Mouse (Mus musculus) embryonic facial prominence, embryonic 15.5 days (tissue): Measurements from ENCODE around the gene Zfp687. TPM values are rescaled to one million over a fixed set of nuclear protein-coding genes. Genes with fewer than 3 reads are reported as not detected.

Source experiments
- ATAC-seq: fragments of 200-750 bp; cut with Nextera tagmentation; 2 replicates; pipeline ENCODE4 v1.8.0; 2017; ENCODE audit warnings: low read depth, moderate TSS enrichment; ENCODE audit not compliant: insufficient number of reproducible peaks, low FRiP score, low TSS enrichment
- H3K27ac ChIP-seq: fragments of 300-500 bp; sonication (generic); replicated peaks from 2 replicates; pipeline ENCODE4 v1.5.1; 2015; ENCODE audit warnings: mild to moderate bottlenecking, inconsistent platforms
- H3K27me3 ChIP-seq: fragments of 300-500 bp; sonication (generic); 2 replicates; pipeline ENCODE4 v1.6.1; 2015; ENCODE audit warnings: inconsistent platforms
- H3K36me3 ChIP-seq: fragments of 300-500 bp; sonication (generic); 2 replicates; pipeline ENCODE4 v1.6.1; 2015; ENCODE audit warnings: mild to moderate bottlenecking, inconsistent platforms
- H3K4me1 ChIP-seq: fragments of 300-500 bp; sonication (generic); 2 replicates; pipeline ENCODE4 v1.6.1; 2015; ENCODE audit warnings: inconsistent platforms
- H3K4me2 ChIP-seq: fragments of 300-500 bp; sonication (generic); replicated peaks from 2 replicates; pipeline ENCODE4 v1.6.1; 2015; ENCODE audit warnings: mild to moderate bottlenecking, inconsistent platforms
- H3K4me3 ChIP-seq: fragments of 300-500 bp; sonication (generic); replicated peaks from 2 replicates; pipeline ENCODE4 v1.5.1; 2015; ENCODE audit warnings: mild to moderate bottlenecking, inconsistent platforms
- H3K9ac ChIP-seq: fragments of 300-500 bp; sonication (generic); 2 replicates; pipeline ENCODE4 v1.6.1; 2015; ENCODE audit warnings: inconsistent platforms
- H3K9me3 ChIP-seq: fragments of 300-500 bp; sonication (generic); replicated peaks from 2 replicates; pipeline ENCODE4 v1.6.1; 2016; ENCODE audit warnings: inconsistent platforms
- WGBS: fragments of 180-500 bp; shearing (Covaris S2); methylation state at CpG from one replicate; pipeline ENCODE4 v1.1.7; 2015; 5-methylcytosine and 5-hydroxymethylcytosine counted together
- polyA plus RNA-seq: library from polyadenylated mRNA; unstranded; fragments of >200 nt; fragmentation: Nextera tagmentation; extraction: Ambion mirVana; gene quantifications from 2 replicates; pipeline ENCODE4 v1.2.1, GENCODE M21; 2015

The Zfp687 gene
- polyA plus RNA-seq, 1 experiment from 2014 or later = 25.2 TPM

- Histone ChIP-seq H3K36me3 (peaks cover 44% of the 10 kb centered on the region), H3K4me1 (peaks cover 37% of the 10 kb centered on the region), H3K4me2 (peak overlapping the region; percentile 21; the same call in 1 of the 2 replicates), H3K4me3 (no peak overlapping the region), H3K27me3 (no peaks in the 10 kb centered on the region), H3K27ac (peak overlapping the region; percentile 77), H3K9ac (no peak overlapping the region), H3K9me3 (no peaks in the 10 kb centered on the region)
- 11% methylated on average over 9 of the region's 9 CpGs for WGBS
- ATAC-seq = peak; percentile 81; the same call in 1 of the 2 replicates
These were observed 26.0 kb downstream of the Zfp687 start for GRCm38 (mm10) chr3:94989159-94989761.

- Histone ChIP-seq H3K9me3 (no peaks in the 10 kb centered on the region), H3K27ac (no peak overlapping the region), H3K9ac (no peak overlapping the region), H3K4me3 (no peak overlapping the region), H3K4me1 (peaks cover 37% of the 10 kb centered on the region), H3K4me2 (no peak overlapping the region), H3K27me3 (no peaks in the 10 kb centered on the region), H3K36me3 (peaks cover 38% of the 10 kb centered on the region)
- ATAC-seq = no peak
These were observed 27.7 kb downstream of the Zfp687 start for GRCm38 (mm10) chr3:94987578-94987977.

GRCm38 (mm10) chr3:94985513-94985912 lies 29.7 kb downstream of the Zfp687 start:
- no peak for ATAC-seq

GRCm38 (mm10) chr3:94984312-94984711 lies 30.9 kb downstream of the Zfp687 start:
- H3K36me3 ChIP-seq = peaks cover 41% of the 10 kb centered on the region
- H3K4me3 ChIP-seq = no peak overlapping the region
- no peak for ATAC-seq
- no peak overlapping the region for H3K27ac ChIP-seq
- H3K27me3 ChIP-seq = no peaks in the 10 kb centered on the region
- no peak overlapping the region for H3K9ac ChIP-seq
- H3K4me1 ChIP-seq = peaks cover 23% of the 10 kb centered on the region
- no peak overlapping the region for H3K4me2 ChIP-seq
- 89% methylated on average over 11 of the region's 11 CpGs for WGBS
- no peaks in the 10 kb centered on the region for H3K9me3 ChIP-seq

More at GRCm38 (mm10) chr3:94985513-94985912, 29.7 kb downstream of the Zfp687 start:
- 96% methylated on average over 2 of the region's 2 CpGs for WGBS
- no peak overlapping the region for H3K4me2 ChIP-seq
- H3K4me3 ChIP-seq = no peak overlapping the region
- H3K36me3 ChIP-seq = peaks cover 45% of the 10 kb centered on the region
- no peaks in the 10 kb centered on the region for H3K27me3 ChIP-seq
- no peak overlapping the region for H3K9ac ChIP-seq
- peaks cover 35% of the 10 kb centered on the region for H3K4me1 ChIP-seq
- no peaks in the 10 kb centered on the region for H3K9me3 ChIP-seq
- H3K27ac ChIP-seq = no peak overlapping the region

GRCm38 (mm10) chr3:94974528-94975422 lies 40.5 kb downstream of the Zfp687 start, which contains the start of gene Pi4kb:
Pi4kb (plus strand) TSS chr3:94974731.
- H3K9ac ChIP-seq = peak within 1 kb of the TSS; percentile 88

GRCm38 (mm10) chr3:94974026-94974527 lies 41.2 kb downstream of the Zfp687 start:
- peaks cover 12% of the 10 kb centered on the region for H3K36me3 ChIP-seq
- H3K27ac ChIP-seq = peak overlapping the region; percentile 94; the same call in 1 of the 2 replicates
- no peaks in the 10 kb centered on the region for H3K27me3 ChIP-seq
- ATAC-seq = peak; percentile 5; the same call in 1 of the 2 replicates
- peaks cover 16% of the 10 kb centered on the region for H3K4me1 ChIP-seq
- peak overlapping the region; percentile 35 for H3K9ac ChIP-seq
- H3K9me3 ChIP-seq = no peaks in the 10 kb centered on the region
- H3K4me2 ChIP-seq = peak overlapping the region; percentile 73
- 19% methylated on average over 9 of the region's 9 CpGs for WGBS
- peak overlapping the region; percentile 98 for H3K4me3 ChIP-seq

More at GRCm38 (mm10) chr3:94974528-94975422, 40.5 kb downstream of the Zfp687 start, which contains the start of gene Pi4kb:
- H3K4me3 ChIP-seq = peak within 1 kb of the TSS; percentile 98
- H3K4me1 ChIP-seq = peaks cover 16% of the 10 kb centered on the region
- H3K36me3 ChIP-seq = peaks cover 12% of the 10 kb centered on the region
- no peaks in the 10 kb centered on the region for H3K27me3 ChIP-seq
- under 1% methylated on average over 57 of the region's 57 CpGs for WGBS
- H3K9me3 ChIP-seq = no peaks in the 10 kb centered on the region
- H3K27ac ChIP-seq = peak within 1 kb of the TSS; percentile 94
- peak; percentile 94 for ATAC-seq
- peak within 1 kb of the TSS; percentile 73 for H3K4me2 ChIP-seq

- no peak overlapping the region for H3K9ac ChIP-seq
- no peaks in the 10 kb centered on the region for H3K9me3 ChIP-seq
- H3K27ac ChIP-seq = no peak overlapping the region
- H3K4me1 ChIP-seq = peaks cover 16% of the 10 kb centered on the region
- H3K27me3 ChIP-seq = no peaks in the 10 kb centered on the region
- peak overlapping the region; percentile 98; the same call in 1 of the 2 replicates for H3K4me3 ChIP-seq
- peaks cover 12% of the 10 kb centered on the region for H3K36me3 ChIP-seq
- ATAC-seq = no peak
- peak overlapping the region; percentile 73; the same call in 1 of the 2 replicates for H3K4me2 ChIP-seq
- whole genome bisulfite sequencing = 88% methylated on average over 5 of the region's 5 CpGs
These were observed 41.6 kb downstream of the Zfp687 start for GRCm38 (mm10) chr3:94973620-94974019.

- no peaks in the 10 kb centered on the region for H3K27me3 ChIP-seq
- H3K9ac ChIP-seq = no peak overlapping the region
- no peak overlapping the region for H3K27ac ChIP-seq
- H3K4me3 ChIP-seq = no peak overlapping the region
- H3K4me1 ChIP-seq = peaks cover 16% of the 10 kb centered on the region
- no peak for ATAC-seq
- H3K36me3 ChIP-seq = peaks cover 7% of the 10 kb centered on the region
- no peak overlapping the region for H3K4me2 ChIP-seq
- WGBS = 93% methylated on average over 3 of the region's 3 CpGs
- H3K9me3 ChIP-seq = no peaks in the 10 kb centered on the region
These were observed 42.7 kb downstream of the Zfp687 start for GRCm38 (mm10) chr3:94972552-94972951.

GRCm38 (mm10) chr3:94965878-94966277 lies 49.4 kb downstream of the Zfp687 start:
- H3K9me3 ChIP-seq = no peaks in the 10 kb centered on the region
- H3K4me1 ChIP-seq = no peaks in the 10 kb centered on the region
- no peak for ATAC-seq
- no peak overlapping the region for H3K4me2 ChIP-seq
- no peak overlapping the region for H3K27ac ChIP-seq
- no peaks in the 10 kb centered on the region for H3K36me3 ChIP-seq
- no peak overlapping the region for H3K9ac ChIP-seq
- 81% methylated on average over 1 of the region's 1 CpGs for WGBS
- no peaks in the 10 kb centered on the region for H3K27me3 ChIP-seq
- no peak overlapping the region for H3K4me3 ChIP-seq

GRCm38 (mm10) chr3:94964989-94965388 lies 50.3 kb downstream of the Zfp687 start:
- Histone ChIP-seq H3K4me2 (no peak overlapping the region), H3K4me1 (no peaks in the 10 kb centered on the region), H3K27ac (no peak overlapping the region), H3K9ac (no peak overlapping the region), H3K9me3 (no peaks in the 10 kb centered on the region), H3K27me3 (no peaks in the 10 kb centered on the region), H3K4me3 (no peak overlapping the region), H3K36me3 (no peaks in the 10 kb centered on the region)
- WGBS = 89% methylated on average over 1 of the region's 1 CpGs
- no peak for ATAC-seq

GRCm38 (mm10) chr3:94960322-94960721 lies 54.9 kb downstream of the Zfp687 start:
- Histone ChIP-seq H3K4me2 (no peak overlapping the region), H3K9me3 (no peaks in the 10 kb centered on the region), H3K27ac (no peak overlapping the region), H3K36me3 (peaks cover 41% of the 10 kb centered on the region), H3K4me1 (peaks cover 1% of the 10 kb centered on the region; the same call in 1 of the 2 replicates), H3K27me3 (no peaks in the 10 kb centered on the region), H3K4me3 (no peak overlapping the region), H3K9ac (no peak overlapping the region)
- ATAC-seq = no peak
- 48% methylated on average over 5 of the region's 5 CpGs for WGBS
